Mouse (Mus musculus): ENCODE measurements around the gene Hk2.

The Hk2 gene

DNA sequence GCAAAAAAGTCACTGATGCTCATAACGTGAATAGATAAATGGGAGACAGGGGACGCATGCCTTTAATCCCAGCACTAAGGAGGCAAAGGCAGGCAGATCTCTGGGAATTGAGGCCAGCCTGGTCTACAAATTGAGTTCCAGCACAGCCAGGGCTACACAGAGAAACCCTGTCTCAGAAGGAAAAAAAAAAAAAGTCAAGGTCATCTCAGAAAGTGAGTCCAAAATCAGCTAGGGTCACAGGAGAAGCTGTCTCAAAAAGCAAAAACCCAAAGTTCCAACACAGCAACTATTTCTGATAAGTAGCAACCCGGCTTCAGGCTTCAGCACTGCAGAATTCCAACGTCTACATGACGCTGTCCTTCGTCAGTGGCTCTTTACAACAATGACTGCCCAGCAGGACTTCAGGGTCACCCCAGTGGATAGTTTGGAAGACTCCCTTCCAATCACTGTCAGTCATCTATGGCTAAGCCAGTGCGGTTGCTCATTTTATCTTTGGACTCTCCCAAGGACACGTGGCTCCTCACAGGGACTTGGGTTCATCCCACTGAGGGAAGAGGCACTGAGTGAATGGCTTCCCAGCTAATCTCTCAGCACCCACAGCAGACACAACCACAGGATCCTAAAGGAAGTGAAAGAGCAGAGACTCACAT lies 33.3 kb downstream of the Hk2 start:
- no peak for DNase-seq (ENCODE audit: low read depth, low spot score)

DNA sequence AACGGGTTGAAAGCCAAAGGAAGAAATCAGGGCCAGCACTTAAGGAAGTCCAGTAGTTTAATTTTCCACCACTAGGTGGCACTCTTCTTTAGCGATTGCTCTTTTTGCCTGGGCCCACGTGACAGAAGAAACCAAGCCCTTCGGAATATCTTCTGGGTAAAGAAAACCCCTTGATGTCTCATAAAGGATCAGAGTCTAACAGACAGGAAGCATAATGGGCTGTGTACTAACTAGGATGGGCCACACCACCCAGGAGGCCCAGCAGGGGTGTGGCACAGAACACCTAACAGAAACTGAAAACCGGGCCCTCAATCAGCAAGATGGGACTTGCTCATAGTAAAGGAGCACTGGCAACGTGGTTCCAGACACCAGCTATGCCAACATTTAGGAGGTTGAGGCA lies 34.0 kb downstream of the Hk2 start:
- DNase-seq (ENCODE audit: low read depth, low spot score), result peak; percentile 30

DNA sequence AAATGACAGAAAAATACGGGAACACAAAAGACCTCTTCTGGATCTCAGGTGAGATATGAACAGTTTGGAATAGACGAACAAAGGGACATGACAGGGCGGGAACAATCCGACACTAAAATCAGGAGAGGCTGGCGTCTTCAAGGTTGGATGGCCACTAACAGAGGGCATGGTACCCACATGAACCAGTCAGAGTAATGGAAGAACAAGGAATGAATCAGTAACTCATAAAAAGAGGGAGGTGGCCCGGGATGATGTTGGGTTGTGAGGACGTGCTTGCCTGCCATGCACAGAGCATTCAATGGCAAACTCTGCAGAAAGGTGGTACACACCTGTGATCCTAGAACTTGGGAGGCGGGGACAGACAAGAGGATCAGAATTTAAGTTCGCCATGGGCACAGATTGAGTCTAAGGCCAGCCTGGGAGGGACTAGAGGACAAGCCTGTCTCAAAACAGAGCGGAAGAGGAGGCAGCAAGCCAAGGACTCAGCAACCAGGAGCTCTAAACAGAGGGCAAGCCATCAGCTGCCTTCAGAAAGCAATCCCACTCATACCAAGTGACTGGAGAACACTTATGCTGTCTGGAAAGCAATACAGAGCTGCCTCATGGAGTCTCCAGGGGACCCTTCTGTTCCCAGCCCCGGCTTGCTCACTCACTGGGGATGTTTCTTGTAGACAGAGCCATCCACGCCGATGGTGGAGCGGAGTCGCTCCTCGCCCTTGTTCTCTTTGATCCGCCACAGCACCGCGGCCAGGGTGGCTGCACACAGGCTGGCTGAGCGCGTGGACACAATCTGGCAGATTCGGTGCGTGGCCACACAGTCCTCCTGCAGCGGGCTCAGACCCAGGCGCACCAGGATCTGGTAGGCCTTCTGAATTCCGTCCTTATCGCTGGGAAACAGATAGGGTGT lies 36.4 kb downstream of the Hk2 start:
- no peak for DNase-seq (ENCODE audit: low read depth, low spot score)

DNA sequence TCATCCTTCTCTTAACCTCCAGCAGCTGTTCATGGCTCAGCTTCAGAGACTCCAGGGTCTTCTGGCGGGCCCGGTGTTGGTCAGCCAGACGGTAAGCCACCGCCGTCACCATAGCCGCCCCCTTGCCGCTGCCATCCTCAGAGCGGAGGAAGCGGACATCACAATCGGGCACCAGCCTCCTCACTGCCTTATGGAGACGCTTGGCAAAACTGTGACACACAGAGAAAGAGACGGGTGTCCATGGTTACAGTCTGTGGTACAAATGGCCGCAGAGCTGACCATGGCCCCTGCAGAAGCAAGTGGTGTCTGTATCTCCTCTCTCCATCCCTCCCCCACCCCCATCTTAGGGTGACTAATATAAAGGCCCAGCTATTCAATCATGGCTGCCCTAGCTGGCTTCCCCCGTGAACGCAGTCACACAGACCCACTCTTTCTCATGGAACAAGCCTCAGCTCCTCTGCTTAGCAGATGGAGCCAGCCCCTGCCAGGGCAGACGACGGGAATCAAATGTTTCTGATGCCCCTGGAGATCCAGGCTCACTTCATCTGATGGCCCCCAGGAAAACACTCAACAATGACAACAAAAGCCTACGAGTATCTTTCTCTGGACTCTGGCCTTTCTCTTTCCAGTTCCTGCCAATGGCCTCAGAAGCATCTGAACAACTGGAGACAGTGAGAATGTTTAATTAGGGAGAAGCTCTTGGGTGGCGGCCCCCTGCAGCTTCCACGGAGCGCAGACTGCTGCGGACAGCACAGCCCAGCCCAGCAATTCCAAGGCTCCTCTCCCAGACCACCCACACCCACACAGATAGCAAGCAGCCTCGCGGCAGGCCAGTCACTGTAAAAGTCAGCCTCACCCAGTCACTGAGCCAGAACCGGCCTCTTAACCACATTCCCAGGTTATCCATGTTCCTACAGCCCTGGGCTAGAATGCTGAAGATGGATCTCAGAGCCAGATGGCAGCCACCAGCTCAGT lies 37.3 kb downstream of the Hk2 start:
- no peak for DNase-seq (ENCODE audit: low read depth, low spot score)

DNA sequence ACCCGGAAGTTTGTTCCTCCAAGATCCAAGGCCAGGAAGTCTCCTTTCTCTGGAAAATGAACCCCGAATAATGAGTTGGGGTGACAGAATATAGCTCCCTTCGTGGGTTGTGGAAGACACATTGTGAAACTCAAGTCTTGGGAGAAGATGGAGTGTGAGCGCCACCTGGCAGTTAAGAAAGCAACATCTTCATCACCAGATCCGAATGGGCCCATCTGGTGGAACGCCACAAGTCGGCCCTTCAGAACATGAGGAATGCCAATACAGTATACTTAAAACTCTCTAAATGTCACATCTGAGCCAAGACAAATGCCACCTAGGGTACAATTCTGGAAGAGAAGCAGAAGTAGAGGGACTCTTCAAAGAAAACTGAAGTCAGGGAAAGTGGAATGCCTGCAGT lies 38.9 kb downstream of the Hk2 start:
- DNase-seq (ENCODE audit: low read depth, low spot score), result no peak

DNA sequence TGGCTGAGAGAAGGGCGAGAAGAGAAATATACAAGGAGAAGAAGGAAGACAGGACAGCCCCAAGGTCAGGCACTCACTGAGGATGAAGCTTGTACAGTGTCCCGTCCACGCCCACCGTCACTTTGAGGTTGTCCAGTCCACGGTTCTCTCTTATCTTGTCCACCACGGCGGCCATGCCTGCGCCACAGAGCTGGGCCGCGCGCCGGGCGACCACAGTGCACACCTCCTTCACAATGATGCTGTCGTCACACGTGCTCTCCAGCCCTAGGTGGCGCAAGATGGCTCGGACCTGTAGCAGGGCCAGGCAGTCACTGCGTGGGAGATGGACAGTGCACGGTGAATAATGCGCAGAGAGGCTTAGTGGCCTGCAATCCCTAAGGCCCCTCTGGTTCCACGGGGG lies 45.6 kb downstream of the Hk2 start:
- DNase-seq (ENCODE audit: low read depth, low spot score), result no peak

DNA sequence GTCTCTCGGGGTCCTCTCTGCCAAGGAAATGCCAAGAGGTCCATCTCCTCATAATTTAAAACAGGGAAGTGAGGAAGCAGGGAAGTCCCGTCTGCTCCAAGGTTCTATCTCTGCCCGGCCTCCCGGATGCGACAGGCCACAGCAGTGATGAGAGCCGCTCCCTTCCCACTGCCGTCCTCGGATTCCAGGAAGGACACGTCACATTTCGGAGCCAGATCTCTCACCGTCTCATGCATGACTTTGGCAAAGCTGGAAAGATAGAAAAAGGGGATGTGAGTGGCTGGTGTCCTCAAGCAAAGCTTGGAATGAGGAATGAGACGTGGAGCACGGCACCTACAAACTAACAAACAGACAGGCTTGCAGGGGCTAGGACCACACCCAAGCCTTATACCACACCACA lies 47.0 kb downstream of the Hk2 start:
- DNase-seq (ENCODE audit: low read depth, low spot score), result no peak

DNA sequence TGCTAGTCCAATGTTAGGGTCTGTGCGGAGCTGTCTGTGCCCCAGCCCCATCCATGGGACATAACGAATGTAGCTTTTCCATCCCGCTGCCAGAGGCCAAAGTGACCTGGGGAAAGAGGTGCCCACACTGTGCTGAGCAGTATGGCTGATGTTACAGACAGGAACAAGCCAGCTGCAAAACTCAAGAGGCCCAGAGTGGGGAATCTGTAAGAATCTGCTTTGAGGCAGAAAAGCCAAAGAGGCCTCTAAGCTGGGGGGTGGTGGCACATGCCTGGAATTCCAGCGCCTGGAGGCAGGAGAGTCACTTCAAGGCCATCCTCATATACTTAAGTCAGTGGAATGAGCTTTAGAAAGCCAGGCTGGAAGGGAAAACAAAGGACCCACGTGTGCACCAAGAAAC lies 50.9 kb downstream of the Hk2 start:
- DNase-seq (ENCODE audit: low read depth, low spot score), result no peak

DNA sequence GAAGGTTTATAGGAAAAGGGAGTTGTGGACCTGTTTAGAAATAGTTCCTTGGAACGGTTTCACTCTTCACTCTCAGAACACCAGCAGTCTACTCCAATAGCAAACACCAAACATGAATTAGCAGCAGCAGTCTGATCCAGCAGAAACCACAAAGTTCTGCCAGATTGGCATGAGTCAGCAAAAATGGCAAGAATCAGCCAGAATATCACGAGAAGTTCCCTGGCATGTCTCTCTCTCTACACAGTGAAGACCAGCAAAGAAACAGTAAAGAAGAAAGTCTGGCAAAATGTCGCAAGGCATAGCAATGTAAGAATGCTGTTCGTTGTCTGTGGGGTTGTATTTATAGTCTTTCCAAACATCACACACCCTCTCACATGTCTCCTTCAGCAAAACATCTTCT lies 58.1 kb downstream of the Hk2 start:
- DNase-seq (ENCODE audit: low read depth, low spot score), result no peak

DNA sequence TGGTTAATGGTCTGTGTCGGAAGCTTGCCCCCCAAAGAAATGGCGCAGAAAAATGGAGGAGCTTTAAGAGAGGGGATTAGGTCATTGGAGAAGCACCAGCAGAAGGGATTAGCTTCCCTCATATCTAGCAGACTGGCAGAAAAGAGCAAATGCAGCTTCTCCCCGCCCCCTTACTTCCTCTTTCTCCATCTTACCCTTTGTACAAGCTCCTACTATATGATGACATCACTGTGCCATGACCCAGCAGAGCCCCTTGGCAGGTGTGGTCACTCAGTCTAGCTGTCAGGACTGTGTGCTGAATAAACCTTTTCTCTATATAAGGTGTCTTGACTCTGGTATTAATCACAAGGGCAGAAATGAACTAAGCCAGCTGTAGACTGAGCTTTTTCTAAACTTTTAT lies 58.6 kb downstream of the Hk2 start:
- no peak for DNase-seq (ENCODE audit: low read depth, low spot score)

DNA sequence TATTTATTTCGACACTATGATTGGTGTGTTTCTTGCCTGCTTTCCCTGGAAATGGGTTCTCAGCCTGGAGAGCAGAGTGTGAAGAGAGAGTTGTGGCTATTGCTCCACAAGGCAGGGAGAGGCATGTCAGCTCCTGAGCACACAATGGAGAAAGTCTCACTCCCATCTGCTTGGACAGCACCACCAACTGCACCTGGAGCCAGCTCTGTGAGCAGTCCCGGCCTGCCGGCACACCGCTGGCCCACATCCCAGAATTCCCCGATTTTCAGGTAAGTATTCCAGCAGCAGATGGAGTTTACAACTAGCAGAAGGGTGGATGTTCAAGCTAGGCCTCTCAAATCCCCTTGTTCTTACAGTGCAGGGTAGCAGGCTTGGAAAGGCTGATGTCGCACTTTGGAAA lies 59.0 kb downstream of the Hk2 start:
- DNase-seq (ENCODE audit: low read depth, low spot score), result no peak

DNA sequence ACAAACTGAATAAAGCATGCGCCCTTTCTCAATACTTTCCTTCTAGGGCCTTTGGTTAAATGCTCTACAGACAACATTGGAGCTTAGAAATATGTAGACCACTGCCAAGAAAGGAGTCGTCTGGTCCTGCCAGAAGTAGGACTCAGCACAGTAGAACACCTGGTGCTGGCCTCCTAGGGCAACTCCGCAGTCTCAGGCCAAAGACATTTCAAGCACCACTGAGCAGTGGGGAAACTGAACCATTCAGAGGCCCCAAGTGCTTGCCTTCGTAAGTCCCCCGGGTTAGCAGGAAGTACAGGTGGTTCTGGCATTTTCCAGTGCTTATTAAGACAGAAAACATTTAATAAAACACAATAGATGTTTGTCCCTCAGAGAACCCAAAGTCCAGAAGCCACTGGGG lies 59.4 kb downstream of the Hk2 start:
- DNase-seq (ENCODE audit: low read depth, low spot score), result no peak

DNA sequence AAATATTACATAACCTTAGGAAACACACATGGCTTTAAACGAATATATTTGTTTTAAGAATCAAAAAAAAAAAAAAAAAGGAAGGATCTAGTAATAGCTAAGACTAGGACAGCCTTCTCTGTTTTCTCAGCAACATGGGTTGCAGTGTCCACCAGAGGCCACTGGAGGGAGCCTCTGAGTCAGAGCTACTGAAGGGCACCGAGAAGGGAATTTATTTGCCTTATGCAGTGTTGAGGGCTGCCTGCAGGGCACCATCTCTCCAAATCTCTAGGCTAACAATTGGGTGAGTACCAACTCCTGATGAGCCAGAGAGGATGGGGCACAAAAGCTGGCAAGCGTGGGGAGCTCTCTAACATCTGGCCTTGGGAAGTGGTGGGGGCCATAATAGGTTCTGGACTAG lies 60.0 kb downstream of the Hk2 start:
- no peak for DNase-seq (ENCODE audit: low read depth, low spot score)

DNA sequence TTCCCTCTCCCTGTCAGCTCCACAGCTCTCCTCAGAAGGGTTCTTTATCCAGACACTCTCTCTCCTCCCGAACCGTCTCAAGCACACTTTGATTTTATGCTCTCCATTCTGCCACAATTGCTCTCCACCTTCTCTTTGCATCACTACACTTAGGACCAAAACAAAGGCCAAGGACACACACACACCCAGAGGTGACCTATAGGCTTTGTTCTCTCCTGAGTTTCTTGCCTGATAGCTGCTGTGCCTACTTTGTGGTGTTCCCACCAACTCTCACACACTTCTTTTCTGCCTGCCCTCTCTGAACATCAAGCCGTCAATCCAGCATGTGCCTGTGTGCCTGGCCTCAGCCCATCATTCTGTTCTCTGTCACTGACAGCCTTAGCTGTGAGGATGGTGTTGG lies 66.5 kb downstream of the Hk2 start:
- no peak for DNase-seq (ENCODE audit: low read depth, low spot score)

DNA sequence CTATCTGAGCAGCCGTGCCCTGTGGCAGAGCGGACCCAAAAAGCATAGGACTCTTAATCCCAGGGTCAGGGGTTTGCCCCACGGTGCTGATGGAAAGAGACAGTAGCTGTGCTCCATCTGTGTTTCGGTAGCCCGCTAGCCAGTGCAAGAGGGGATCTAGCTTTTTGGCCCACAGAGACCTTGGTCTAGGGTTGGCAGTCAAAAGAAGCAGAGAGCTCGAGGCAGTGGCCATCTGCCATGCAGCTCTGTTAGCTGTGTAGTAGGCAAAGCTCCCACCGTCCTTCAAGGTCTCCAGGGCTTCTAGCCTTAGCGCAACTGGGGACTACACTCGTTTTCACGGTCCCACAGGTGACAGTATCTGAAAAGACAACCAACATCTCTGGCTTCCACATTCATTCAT lies 67.0 kb downstream of the Hk2 start:
- DNase-seq (ENCODE audit: low read depth, low spot score), result no peak

DNA sequence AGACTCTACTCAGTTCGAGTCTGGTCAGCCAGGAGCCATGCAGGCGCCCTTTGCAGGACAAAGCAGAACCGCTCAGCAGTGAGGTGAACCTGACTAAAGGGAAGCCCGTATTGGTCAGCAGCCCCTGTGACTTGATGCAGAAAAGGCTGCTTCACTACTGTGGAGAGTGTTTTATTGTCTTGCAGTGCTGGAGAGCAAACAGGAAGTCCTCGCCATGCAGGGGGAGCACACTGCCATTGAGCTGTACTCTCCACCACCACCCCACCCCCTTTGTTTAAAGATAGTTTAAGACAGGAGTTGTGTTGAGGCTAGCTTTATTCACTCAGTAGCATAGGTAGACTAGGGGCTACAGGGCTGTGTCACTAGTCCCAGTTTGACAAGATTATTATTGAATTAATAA lies 69.0 kb downstream of the Hk2 start, which contains the start of gene Pole4:
Gene Pole4 (minus strand): TSS at position 145 of the 400 bp plus-strand sequence.
- no peak for DNase-seq (ENCODE audit: low read depth, low spot score)

DNA sequence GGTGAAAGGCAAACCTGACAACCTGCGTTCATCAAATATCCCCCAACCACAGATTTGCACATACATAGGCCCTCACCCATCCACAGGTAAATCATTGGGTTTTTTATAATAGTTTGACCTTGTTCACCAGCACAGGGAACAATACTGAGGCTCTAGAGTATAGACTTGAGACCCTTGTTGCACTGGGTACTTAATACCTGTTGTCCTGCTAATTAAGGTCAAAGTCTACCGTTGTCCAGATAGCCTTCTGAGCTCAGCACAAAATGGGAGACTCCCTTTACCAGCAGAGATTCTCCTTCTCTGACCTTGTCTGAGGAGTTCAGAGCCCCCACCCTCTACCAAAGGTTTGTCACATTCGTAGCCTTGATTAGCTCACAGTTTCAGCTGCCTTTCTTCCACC lies 70.5 kb downstream of the Hk2 start:
- DNase-seq (ENCODE audit: low read depth, low spot score), result no peak

DNA sequence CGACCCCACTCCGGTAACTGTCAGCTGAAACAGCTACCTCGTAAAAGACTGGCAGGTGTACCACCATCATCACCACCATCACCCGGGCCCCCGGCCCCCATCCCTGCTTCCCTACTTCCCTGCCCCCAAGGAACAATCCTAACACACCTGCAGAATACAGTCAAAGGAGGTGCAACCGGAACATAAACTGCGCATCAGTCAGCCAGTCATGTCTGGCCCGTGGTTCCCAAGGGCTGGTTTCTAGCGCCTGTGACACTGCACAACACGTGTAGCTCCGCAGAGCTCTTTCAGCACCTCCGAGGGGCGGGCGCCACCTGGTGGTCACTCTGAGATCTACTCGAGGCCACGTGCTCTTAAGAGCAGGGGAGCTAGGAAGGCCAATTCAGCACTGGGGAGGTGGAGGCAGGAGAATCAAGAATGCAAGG lies 71.6 kb downstream of the Hk2 start:
- no peak for DNase-seq (ENCODE audit: low read depth, low spot score)

DNA sequence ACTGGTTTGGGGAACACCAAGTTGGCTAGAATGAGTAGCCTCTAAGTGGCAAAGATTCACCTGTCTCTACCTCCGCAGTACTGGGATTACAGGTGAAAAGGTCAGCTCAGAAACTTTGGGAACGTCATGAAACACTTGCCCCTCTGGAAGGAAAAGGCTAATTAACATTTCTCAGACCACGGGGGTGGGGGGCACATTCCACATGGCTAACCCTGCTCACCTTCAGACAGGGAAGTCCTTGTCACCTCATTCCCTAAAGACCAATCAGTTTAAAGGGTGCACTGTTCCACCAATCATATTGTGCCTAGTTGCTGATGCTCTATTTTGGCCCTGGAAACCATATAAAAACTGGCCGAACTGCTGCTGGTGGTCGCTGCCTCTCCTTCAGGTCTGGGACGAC lies 73.0 kb downstream of the Hk2 start:
- DNase-seq (ENCODE audit: low read depth, low spot score), result no peak

DNA sequence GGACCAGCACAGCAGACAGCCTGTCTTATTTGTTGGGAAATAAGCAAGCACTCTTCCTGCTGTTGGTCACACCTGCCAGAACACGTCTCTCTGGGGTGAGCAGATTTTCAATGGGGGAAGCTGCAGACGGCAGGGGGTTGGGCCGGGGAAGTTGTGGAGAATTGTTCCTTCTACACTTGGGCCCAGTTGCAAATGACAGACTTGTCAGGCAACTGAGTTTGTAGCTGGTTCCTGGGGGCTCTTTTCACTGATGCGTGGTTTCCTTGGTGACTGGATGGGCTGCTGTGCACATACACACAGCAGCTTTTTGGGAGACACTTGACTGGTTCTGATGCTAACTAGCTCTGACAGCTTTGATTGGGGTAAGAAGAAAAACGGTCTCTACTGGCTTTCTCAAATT lies 74.4 kb downstream of the Hk2 start:
- no peak for DNase-seq (ENCODE audit: low read depth, low spot score)

DNA sequence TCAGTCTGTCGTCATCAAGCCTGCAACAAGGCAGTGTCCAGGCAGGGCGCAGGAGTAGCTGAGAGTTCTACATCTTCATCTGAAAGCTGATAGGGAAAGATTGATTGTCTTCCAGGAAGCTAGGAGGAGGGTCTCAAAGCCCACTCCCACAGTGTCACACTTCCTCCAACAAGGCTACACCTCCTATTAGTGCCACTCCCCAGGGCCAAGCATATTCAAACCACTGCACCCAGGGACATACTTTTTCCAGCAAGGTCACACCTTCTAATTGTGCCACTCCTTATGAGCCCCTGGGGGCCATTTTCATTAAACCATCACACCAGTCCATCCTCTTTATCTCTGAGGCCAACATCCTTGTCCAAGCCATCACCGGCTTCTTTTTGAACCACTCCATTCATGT lies 77.5 kb downstream of the Hk2 start:
- DNase-seq (ENCODE audit: low read depth, low spot score), result no peak

DNA sequence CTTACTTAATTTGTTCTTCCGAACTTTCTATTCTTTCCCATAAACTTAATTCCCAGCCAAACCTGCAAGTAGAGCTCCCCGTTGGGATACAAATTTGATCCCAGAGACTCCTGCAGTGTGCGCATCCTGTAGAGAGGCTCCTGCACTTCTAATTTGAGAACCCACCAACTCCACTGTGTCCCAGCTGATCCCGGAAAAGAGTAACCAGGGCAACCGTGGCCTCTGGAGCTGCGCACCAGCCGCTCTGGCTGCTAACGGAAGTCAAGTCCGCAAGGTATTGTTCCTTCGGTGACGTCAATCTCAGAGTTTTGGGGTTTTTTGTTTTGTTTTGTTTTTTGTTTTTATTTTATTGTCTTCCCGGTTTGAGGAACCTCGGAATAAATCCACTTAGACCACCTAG lies 79.6 kb downstream of the Hk2 start:
- no peak for DNase-seq (ENCODE audit: low read depth, low spot score)

All from brain, embryonic 18.5 days (tissue).